Mouse (Mus musculus) CD4-positive, CD25-positive, alpha-beta regulatory T cell, adult 2 months (primary cell): ENCODE results near the gene Gtf2f2.
A peak's percentile ranks its signal among the peaks of the same experiment; 100 is the strongest.
"Not testable (repeated sequence)": the region's sequence is repeated elsewhere in the genome, so short reads cannot be mapped to it uniquely, and the experiment has no call there.

Experiments used
- DNase-seq: peaks from one replicate; pipeline ENCODE4 v3.0.0-alpha.2; 2012; ENCODE audit warnings: low read depth, low spot score

Gtf2f2 gene

GRCm38 (mm10) chr14:75912665-75913064 lies 98.0 kb downstream of the Gtf2f2 start:
- DNase-seq: no peak

DNA sequence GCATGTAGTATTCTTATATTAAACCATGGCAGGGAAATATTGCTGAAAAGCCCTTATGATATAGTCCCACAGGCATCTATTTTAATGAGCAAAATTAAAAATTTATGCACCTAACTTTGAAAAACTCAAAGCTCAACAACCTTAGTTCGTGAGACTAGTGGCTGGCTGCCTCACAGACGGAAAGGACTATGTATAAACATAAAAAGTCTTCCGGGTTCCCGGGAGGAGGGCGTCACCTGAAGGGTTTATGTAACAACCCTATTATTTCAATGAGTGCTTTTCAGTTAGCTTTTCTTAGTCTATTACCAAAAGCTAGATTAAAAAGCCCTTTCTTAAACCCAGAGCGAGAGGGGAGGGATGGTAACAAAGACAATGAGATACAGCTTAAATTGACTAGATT lies 98.7 kb downstream of the Gtf2f2 start:
- no peak for DNase-seq

- DNase-seq: no peak
Measured at GRCm38 (mm10) chr14:75906931-75907330, 103.7 kb downstream of the Gtf2f2 start.

DNA sequence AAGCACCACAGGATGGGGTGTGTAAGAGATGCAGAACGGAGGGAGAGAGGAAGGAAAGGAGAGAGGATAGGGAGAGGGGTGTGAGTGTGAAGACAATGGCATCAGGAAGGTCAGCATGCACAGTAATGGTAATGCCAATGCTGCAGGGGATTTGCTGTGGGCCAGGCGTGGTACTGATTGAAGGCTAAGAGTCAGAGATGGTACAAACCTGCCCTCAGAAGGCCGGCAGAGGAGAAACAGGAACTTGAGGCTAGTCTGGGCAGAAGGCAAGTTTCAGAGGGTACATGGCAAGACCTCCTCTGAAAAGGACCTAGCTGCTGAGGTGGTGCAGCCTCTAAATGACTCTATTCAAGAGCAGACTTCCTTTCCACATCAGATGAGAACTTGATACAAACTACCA lies 105.7 kb downstream of the Gtf2f2 start:
- DNase-seq: no peak

DNA sequence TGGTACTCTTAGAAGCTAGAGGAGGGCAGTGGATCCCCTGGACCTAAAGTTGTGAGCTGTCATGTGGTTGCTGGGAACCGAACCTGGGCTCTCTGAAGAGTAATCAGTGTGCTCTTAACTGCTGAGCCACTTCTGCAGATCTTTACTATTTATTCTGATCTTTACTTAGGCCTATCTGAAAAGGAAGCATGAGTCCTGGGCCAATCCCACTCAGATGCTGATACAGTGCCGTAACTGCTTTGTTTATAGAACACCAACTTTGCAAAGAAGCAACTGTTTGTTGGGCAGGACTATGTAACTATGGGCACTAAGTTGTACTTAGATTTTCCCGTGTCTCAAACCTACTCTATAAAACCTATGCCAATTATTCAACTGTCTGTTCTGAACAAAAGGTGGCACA lies 107.5 kb downstream of the Gtf2f2 start:
- DNase-seq: no peak

GRCm38 (mm10) chr14:75902013-75902412 lies 108.7 kb downstream of the Gtf2f2 start:
- no peak for DNase-seq

DNA sequence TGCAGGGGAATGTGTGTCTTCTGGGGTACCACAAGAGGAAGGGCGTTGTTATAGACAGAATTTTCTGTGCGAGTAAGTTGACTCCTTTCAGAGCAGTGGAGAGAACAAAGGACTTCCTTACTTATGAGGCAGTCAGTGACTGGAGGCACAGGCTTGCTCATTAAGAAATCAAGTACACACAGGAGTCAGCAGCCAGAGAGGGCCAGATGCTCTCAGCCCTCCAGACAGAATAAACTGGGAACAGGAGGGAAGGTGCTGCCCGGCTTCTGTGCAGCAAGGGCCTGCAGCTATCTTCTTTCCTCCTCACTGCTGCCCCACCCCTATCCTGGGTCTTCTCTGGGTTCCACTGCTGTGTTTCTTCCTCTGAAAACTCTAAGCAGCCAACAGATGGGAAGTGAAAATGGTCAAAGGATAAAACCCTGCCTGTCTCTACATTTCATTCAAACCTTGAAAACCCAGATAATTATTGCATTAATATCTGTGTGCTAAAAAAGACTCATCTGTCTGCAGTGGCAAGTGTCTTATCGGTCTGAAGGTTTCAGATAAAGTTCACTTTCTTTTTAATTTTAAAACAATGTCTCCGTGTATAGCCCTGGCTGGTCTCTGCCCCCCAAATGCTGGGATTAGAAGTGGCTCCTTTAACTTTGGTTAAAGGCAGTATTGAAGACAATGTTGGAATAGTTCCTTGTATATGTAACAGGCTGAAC lies 109.7 kb downstream of the Gtf2f2 start:
- no peak for DNase-seq

- peak; percentile 83 for DNase-seq
Measured at GRCm38 (mm10) chr14:75899566-75899965, 111.1 kb downstream of the Gtf2f2 start.

GRCm38 (mm10) chr14:75892118-75892517 lies 118.5 kb downstream of the Gtf2f2 start:
- peak; percentile 14 for DNase-seq

- DNase-seq: no peak
Measured at GRCm38 (mm10) chr14:75883873-75884272, 126.8 kb downstream of the Gtf2f2 start.

GRCm38 (mm10) chr14:75883330-75883729 lies 127.3 kb downstream of the Gtf2f2 start:
- no peak for DNase-seq

- no peak for DNase-seq
Measured at GRCm38 (mm10) chr14:75881856-75882255, 128.8 kb downstream of the Gtf2f2 start.

GRCm38 (mm10) chr14:75878980-75879379 lies 131.7 kb downstream of the Gtf2f2 start:
- DNase-seq: no peak

- no peak for DNase-seq
Measured at GRCm38 (mm10) chr14:75877297-75877696, 133.4 kb downstream of the Gtf2f2 start.

DNA sequence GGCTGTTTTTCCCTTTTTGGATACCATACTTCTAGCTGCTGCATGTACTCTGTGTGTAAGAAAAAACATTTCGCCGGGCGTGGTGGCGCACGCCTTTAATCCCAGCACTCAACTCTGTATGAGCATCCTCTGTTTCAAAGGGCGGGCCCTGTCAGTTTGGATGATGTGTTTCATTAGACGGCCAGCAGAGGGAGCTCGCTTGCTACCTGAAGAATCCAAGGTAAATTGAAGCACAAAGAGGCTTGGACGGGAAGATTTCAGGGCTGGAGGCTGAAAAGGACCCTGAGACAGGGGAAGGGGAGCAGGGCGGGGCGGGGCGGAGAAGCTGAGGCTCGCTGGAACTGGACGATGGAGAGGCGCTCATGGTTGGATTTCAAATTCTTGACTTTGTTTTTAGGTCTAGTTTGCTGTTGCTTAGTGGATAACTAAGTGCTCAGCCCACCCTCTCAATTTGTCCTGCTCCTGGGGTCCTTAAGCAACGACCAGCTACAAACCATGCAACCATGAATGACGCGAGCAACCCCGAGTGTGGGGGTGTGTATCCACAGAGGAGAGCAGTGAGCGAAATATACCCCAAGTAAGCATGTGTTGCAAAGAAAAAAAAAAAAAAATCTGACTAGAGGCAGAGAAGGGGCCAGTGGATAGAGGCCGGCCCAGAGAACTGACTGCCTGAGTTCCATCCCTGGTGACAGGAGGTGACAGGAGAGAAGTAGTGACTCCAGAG lies 134.2 kb downstream of the Gtf2f2 start:
- DNase-seq: peak; percentile 85

DNA sequence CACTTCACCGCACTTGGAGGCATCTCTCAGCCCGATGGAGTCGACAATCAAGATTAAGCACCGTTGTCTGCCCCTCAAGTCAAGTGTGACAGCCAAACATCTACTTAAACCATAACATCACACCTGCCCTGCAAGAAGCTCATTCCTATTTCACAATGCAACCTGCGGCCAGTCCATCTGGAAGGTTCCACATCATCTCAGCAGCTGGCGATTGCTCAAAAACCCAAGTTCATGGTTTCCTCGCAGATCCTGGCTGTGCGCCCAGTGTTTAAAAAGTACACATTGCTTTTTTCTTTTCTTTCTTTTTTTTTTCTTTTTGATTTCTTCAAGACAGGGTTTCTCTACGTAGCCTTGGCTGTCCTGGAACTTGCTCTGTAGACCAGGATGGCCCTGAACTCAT lies 137.1 kb downstream of the Gtf2f2 start:
- no peak for DNase-seq

- no peak for DNase-seq
Measured at GRCm38 (mm10) chr14:75871750-75872149, 138.9 kb downstream of the Gtf2f2 start.

GRCm38 (mm10) chr14:75871111-75871510 lies 139.6 kb downstream of the Gtf2f2 start:
- no peak for DNase-seq

GRCm38 (mm10) chr14:75870631-75871030 lies 140.0 kb downstream of the Gtf2f2 start:
- DNase-seq: peak; percentile 67

GRCm38 (mm10) chr14:75869769-75870363 lies 140.8 kb downstream of the Gtf2f2 start:
- no peak for DNase-seq

DNA sequence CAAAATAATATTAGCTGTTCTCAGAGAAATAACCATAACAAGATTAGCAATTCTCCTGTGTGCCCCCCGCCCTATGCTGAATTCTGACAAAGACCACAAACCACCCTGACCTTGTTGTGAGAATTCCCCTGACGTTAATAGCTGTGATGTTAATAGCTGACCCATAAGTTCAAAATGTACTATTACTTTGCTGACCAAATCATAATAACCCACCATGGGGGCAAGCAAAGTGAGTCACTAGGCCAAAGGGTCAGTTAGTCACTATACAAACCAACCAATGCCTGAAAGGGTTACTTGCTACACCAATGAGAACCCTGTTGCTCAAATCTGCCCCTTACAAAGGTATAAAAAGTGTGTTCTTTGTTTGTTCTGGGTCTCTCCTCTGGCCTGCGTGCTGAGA lies 142.6 kb downstream of the Gtf2f2 start:
- DNase-seq: not testable (repeated sequence)

DNA sequence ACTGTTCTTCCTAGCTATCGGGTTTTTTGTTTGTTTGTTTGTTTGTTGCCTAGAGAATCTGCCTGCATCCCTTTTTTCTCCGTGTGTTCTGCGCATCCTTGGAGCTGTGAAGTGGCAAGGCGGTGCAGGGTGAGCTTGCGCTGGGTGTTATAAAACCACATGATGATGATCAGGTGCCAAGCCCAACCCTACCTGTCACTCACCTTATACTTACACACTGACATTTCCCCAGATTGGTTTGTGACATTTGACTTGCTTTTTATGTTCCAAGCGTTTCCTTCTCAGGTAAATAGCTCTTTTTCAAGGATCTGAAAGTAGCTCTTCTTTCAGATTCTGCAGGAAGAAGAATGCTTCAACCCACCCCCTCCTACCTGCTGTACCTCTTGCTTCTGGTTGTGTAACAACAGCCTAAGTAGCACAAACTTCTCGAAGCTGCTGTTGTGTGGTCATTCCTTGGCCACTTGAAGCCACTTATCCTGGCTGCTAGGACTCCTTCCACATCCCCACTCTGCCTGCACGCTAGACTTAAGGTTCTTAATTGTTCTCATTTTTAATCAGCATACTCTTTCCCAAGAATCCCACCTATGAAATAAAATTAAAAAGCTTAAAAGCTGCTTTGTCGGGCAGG lies 143.8 kb downstream of the Gtf2f2 start:
- no peak for DNase-seq
